Comparison of ENCODE assay signal across 8 mouse cellular contexts in genomic region chr17:73949498-73949897, GRCm38 (mm10). TPM values are rescaled to one million over a fixed set of nuclear protein-coding genes. Genes with fewer than 3 reads are reported as not detected.
DNase-seq lines count a peak whose midpoint lies in the region; ATAC-seq and TF ChIP-seq lines count a peak whose summit lies in the region.

No protein-coding gene starts in this region.

- H3K9me3 ChIP-seq in embryonic facial prominence, embryonic 11.5 days (replicated peaks; ENCODE audit: control insufficient read depth, low read length), result no peaks in the 10 kb centered on the region
- no peaks in the 10 kb centered on the region for H3K9me3 ChIP-seq in embryonic facial prominence, embryonic 10.5 days
- H3K9me3 ChIP-seq in midbrain, postnatal 0 days (ENCODE audit: low read length), result no peaks in the 10 kb centered on the region

- no peak overlapping the region for H3K4me3 ChIP-seq in embryonic facial prominence, embryonic 11.5 days (ENCODE audit: low read depth, low read length)
- H3K4me3 ChIP-seq in embryonic facial prominence, embryonic 10.5 days, result no peak overlapping the region
- peak overlapping the region; percentile 100 for H3K4me3 ChIP-seq in lung, adult 2 months (replicated peaks; ENCODE audit: extremely low read depth, low read depth, low read length)
- no peak overlapping the region for H3K4me3 ChIP-seq in midbrain, postnatal 0 days (ENCODE audit: low read depth, low read length)

- H3K27ac ChIP-seq in embryonic facial prominence, embryonic 11.5 days (replicated peaks; ENCODE audit: low read depth, low read length), result no peak overlapping the region
- H3K27ac ChIP-seq in embryonic facial prominence, embryonic 10.5 days (replicated peaks), result no peak overlapping the region
- no peak overlapping the region for H3K27ac ChIP-seq in midbrain, postnatal 0 days (ENCODE audit: low read depth, low read length)

- TF ChIP-seq POLR2A in lung, adult 2 months (IDR thresholded peaks at IDR 0.05; ENCODE audit: borderline replicate concordance, extremely low read depth, low read depth, low read length), result no peak

- no peaks in the 10 kb centered on the region for H3K27me3 ChIP-seq in embryonic facial prominence, embryonic 11.5 days (ENCODE audit: control insufficient read depth, insufficient read depth, low read length)
- H3K27me3 ChIP-seq in embryonic facial prominence, embryonic 10.5 days (replicated peaks; ENCODE audit: low read depth, poor library complexity, severe bottlenecking), result no peaks in the 10 kb centered on the region
- H3K27me3 ChIP-seq in midbrain, postnatal 0 days (ENCODE audit: insufficient read depth, low read length), result no peaks in the 10 kb centered on the region

- no peak for ATAC-seq in embryonic facial prominence, embryonic 11.5 days (replicated peaks; ENCODE audit: insufficient number of reproducible peaks, low FRiP score, low TSS enrichment, low read depth)
- ATAC-seq in hematopoietic stem cell, adult 5-6 weeks (replicated peaks in 1 of 2; ENCODE audit: insufficient read depth in 1 of 2, low FRiP score in 2 of 2, low TSS enrichment in 1 of 2, low read depth in 1 of 2, poor library complexity in 2 of 2, severe bottlenecking in 2 of 2), result peak; percentile 31 to 48; a peak in 2 of 4 replicates
- no peak for ATAC-seq in midbrain, postnatal 0 days (ENCODE audit: low FRiP score)

- TF ChIP-seq CTCF in lung, adult 2 months (IDR thresholded peaks at IDR 0.05; ENCODE audit: insufficient read depth, low read length), result 0 out of 2 replicates have a peak, but pooled peaks have one; percentile 7
- peak; percentile 75 for TF ChIP-seq CTCF in midbrain, postnatal 0 days (IDR thresholded peaks at IDR 0.05)

- H3K36me3 ChIP-seq in embryonic facial prominence, embryonic 11.5 days (replicated peaks; ENCODE audit: control insufficient read depth, insufficient read depth, low read depth, low read length), result no peaks in the 10 kb centered on the region
- no peaks in the 10 kb centered on the region for H3K36me3 ChIP-seq in embryonic facial prominence, embryonic 10.5 days (replicated peaks)
- no peaks in the 10 kb centered on the region for H3K36me3 ChIP-seq in midbrain, postnatal 0 days (ENCODE audit: insufficient read depth, low read length)

- H3K9ac ChIP-seq in embryonic facial prominence, embryonic 11.5 days (replicated peaks; ENCODE audit: low read length), result no peak overlapping the region
- no peak overlapping the region for H3K9ac ChIP-seq in midbrain, postnatal 0 days (replicated peaks; ENCODE audit: low read length, poor library complexity, severe bottlenecking)

- 80% methylated on average over 4 of the region's 4 CpGs for WGBS in embryonic facial prominence, embryonic 11.5 days
- 82% methylated on average over 4 of the region's 4 CpGs for WGBS in embryonic facial prominence, embryonic 10.5 days
- WGBS in lung, adult 2 months, result 15% methylated on average over 4 of the region's 4 CpGs
- WGBS in midbrain, postnatal 0 days, result 71% methylated on average over 4 of the region's 4 CpGs

- H3K4me1 ChIP-seq in embryonic facial prominence, embryonic 11.5 days (ENCODE audit: control insufficient read depth, insufficient read depth, low read length), result no peaks in the 10 kb centered on the region
- H3K4me1 ChIP-seq in embryonic facial prominence, embryonic 10.5 days, result no peaks in the 10 kb centered on the region
- H3K4me1 ChIP-seq in lung, adult 2 months (ENCODE audit: control insufficient read depth, insufficient read depth, low read length), result peaks cover 21% of the 10 kb centered on the region
- no peaks in the 10 kb centered on the region for H3K4me1 ChIP-seq in midbrain, postnatal 0 days (ENCODE audit: insufficient read depth, low read length)

- no peak overlapping the region for H3K4me2 ChIP-seq in embryonic facial prominence, embryonic 11.5 days (ENCODE audit: low read depth, low read length)
- H3K4me2 ChIP-seq in midbrain, postnatal 0 days (ENCODE audit: low read depth, low read length, poor library complexity, severe bottlenecking), result no peak overlapping the region

- peak; percentile 38 for DNase-seq in embryonic facial prominence, embryonic 11.5 days (ENCODE audit: low spot score)
- no peak for DNase-seq in embryonic facial prominence, embryonic 10.5 days (ENCODE audit: low spot score)
- DNase-seq in lung, adult 2 months, result peak; percentile 44
- DNase-seq in lung, postnatal 14 days, result no peak
- DNase-seq in midbrain, postnatal 0 days (ENCODE audit: low spot score), result peak; percentile 49
- no peak for DNase-seq in left cerebral cortex, adult 9 months (ENCODE audit: low spot score in 2 of 2)
- no peak for DNase-seq in thymus, postnatal 0 days (ENCODE audit: low spot score)

RNA-seq across cellular contexts. Expression of gene Xdh, which starts 0.5 kb away (rescaled TPM):
- 0.17 and 0.46 TPM in 2 replicates for polyA plus RNA-seq in embryonic facial prominence, embryonic 11.5 days (2014; fragmentation: Nextera tagmentation; extraction: Ambion mirVana)
- 0.06 and 0.26 TPM in 2 replicates for polyA plus RNA-seq in embryonic facial prominence, embryonic 10.5 days (2016; fragmentation: Nextera tagmentation; extraction: Ambion mirVana)
- 141 and 150 TPM in 2 replicates for polyA plus RNA-seq in lung, adult 2 months (2012; rRNA removed)
- 7.8 and 17.8 TPM in 2 replicates for total RNA-seq in hematopoietic stem cell, adult 5-6 weeks (2017)
- total RNA-seq in midbrain, postnatal 0 days (2014; rRNA removed), result 0.14 and 0.55 TPM in 2 replicates
- 0.38 and 0.59 TPM in 2 replicates for polyA plus RNA-seq in midbrain, postnatal 0 days (2015; fragmentation: Nextera tagmentation; extraction: Ambion mirVana)
- 7.1 and 8.5 TPM in 2 replicates for polyA plus RNA-seq in thymus, postnatal 0 days (2015; fragmentation: Nextera tagmentation; extraction: Ambion mirVana)

Comparison
In these comparisons a context has a peak if more than half of its experiments do, and no peak if none do; other contexts are left out.
1. DNase-seq: peak in embryonic facial prominence, embryonic 11.5 days (single experiment), lung, adult 2 months (single experiment) and midbrain, postnatal 0 days (single experiment); none in embryonic facial prominence, embryonic 10.5 days (single experiment), lung, postnatal 14 days (single experiment), left cerebral cortex, adult 9 months (0 of 2) and thymus, postnatal 0 days (single experiment).
2. ATAC-seq: peak in hematopoietic stem cell, adult 5-6 weeks (2 of 2); none in embryonic facial prominence, embryonic 11.5 days (single experiment) and midbrain, postnatal 0 days (single experiment).
3. RNA of gene Xdh, which starts 0.5 kb away (polyA plus RNA-seq): 141 to 150 TPM in lung, adult 2 months; 7.1 to 8.5 TPM in thymus, postnatal 0 days, 0.38 to 0.59 TPM in midbrain, postnatal 0 days, 0.17 to 0.46 TPM in embryonic facial prominence, embryonic 11.5 days and 0.06 to 0.26 TPM in embryonic facial prominence, embryonic 10.5 days; every median in the first group is over 10 times any median in the second.